Mouse (Mus musculus): Measurements from ENCODE around the gene Polr2a.

- TF ChIP-seq CTCF (IDR thresholded peaks at IDR 0.05; ENCODE audit: low read depth, low read length) (no peak), POLR2A (IDR thresholded peaks at IDR 0.05; ENCODE audit: insufficient read depth, low read length) (no peak)
Measured at GRCm38 (mm10) chr11:69720852-69721251, 37.6 kb downstream of the Polr2a start.

Measured in ES-Bruce4 (cell line).